11 mouse cellular contexts compared by ENCODE assay signal in the genomic region with DNA sequence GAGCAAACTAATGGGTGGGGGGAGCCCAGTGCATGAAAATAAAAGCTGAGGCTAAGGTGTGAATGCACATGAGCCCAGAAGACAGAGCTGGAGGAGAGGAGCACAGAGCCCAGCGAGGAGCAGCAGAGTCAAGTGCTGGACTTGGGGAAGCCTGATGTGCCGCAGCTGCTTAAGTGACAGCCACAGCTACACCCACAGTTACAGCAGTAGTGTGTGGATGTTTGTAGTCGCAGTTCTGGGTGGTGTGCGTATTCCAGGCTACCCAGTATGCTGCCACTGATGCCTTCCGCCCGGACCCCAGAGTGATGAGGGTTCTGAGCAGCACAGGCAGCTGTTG.
DNase-seq lines count a peak whose midpoint lies in the region; ATAC-seq and TF ChIP-seq lines count a peak whose summit lies in the region.
"Had no signal": no experiment of that assay in that cellular context is flagged by ENCODE, and none has a peak within 500 bp of the region (broad histone marks: within the 10 kb centered on the region; RNA-seq: fewer than 3 reads in every experiment).

No protein-coding gene starts in this region.

- ATAC-seq in kidney, embryonic 14.5 days (ENCODE audit: low FRiP score, low TSS enrichment): no peak
- ATAC-seq in embryonic facial prominence, embryonic 15.5 days (ENCODE audit: insufficient number of reproducible peaks, low FRiP score, low TSS enrichment, low read depth): no peak
- no peak for ATAC-seq in limb, embryonic 14.5 days (ENCODE audit: low FRiP score, low read depth)
- ATAC-seq: forebrain, embryonic 14.5 days had no signal

- H3K4me2 ChIP-seq in kidney, embryonic 14.5 days (replicated peaks; ENCODE audit: low read depth, low read length): no peak overlapping the region
- H3K4me2 ChIP-seq in embryonic facial prominence, embryonic 15.5 days (replicated peaks): no peak overlapping the region
- H3K4me2 ChIP-seq in limb, embryonic 14.5 days (replicated peaks; ENCODE audit: low read depth, low read length, severe bottlenecking): no peak overlapping the region

- WGBS in kidney, embryonic 14.5 days: 56% methylated on average over 6 of the region's 6 CpGs
- WGBS in embryonic facial prominence, embryonic 15.5 days: 69% methylated on average over 6 of the region's 6 CpGs
- 63% methylated on average over 6 of the region's 6 CpGs for WGBS in limb, embryonic 14.5 days

- DNase-seq in kidney, adult 8-10 months: no peak
- DNase-seq in ES-CJ7 (ENCODE audit: low read depth, low spot score): peak; percentile 47
- no peak for DNase-seq in limb, embryonic 14.5 days (ENCODE audit: low spot score)
- no peak for DNase-seq in ovary, postnatal 14 days (ENCODE audit: low spot score)
- DNase-seq in layer of hippocampus, postnatal 10 days (ENCODE audit: low spot score in 2 of 2): no peak
- no peak for DNase-seq in spleen, postnatal 4 days (ENCODE audit: low spot score in 2 of 2)
- DNase-seq: layer of hippocampus, adult 9-11 months; right cerebral cortex, postnatal 4 days had no signal

- no peaks in the 10 kb centered on the region for H3K36me3 ChIP-seq in kidney, embryonic 14.5 days (ENCODE audit: control insufficient read depth, insufficient read depth, low read length)
- no peaks in the 10 kb centered on the region for H3K36me3 ChIP-seq in embryonic facial prominence, embryonic 15.5 days
- H3K36me3 ChIP-seq in limb, embryonic 14.5 days (ENCODE audit: control insufficient read depth, insufficient read depth, low read length): no peaks in the 10 kb centered on the region

- H3K4me1 ChIP-seq in kidney, embryonic 14.5 days (ENCODE audit: control insufficient read depth, insufficient read depth, low read length): peaks cover 17% of the 10 kb centered on the region
- H3K4me1 ChIP-seq in embryonic facial prominence, embryonic 15.5 days: peaks cover 30% of the 10 kb centered on the region
- H3K4me1 ChIP-seq in limb, embryonic 14.5 days (ENCODE audit: control insufficient read depth, insufficient read depth, low read length): peaks cover 14% of the 10 kb centered on the region

- H3K27me3 ChIP-seq in kidney, embryonic 14.5 days (ENCODE audit: control insufficient read depth, insufficient read depth, low read length): no peaks in the 10 kb centered on the region
- H3K27me3 ChIP-seq in embryonic facial prominence, embryonic 15.5 days: no peaks in the 10 kb centered on the region
- H3K27me3 ChIP-seq in limb, embryonic 14.5 days (ENCODE audit: control insufficient read depth, insufficient read depth, low read length): no peaks in the 10 kb centered on the region

- H3K9me3 ChIP-seq in kidney, embryonic 14.5 days (ENCODE audit: control insufficient read depth, low read length): no peaks in the 10 kb centered on the region
- no peaks in the 10 kb centered on the region for H3K9me3 ChIP-seq in embryonic facial prominence, embryonic 15.5 days (replicated peaks)
- no peaks in the 10 kb centered on the region for H3K9me3 ChIP-seq in limb, embryonic 14.5 days (ENCODE audit: control insufficient read depth, low read length)

- H3K4me3 ChIP-seq in kidney, embryonic 14.5 days (ENCODE audit: low read length): no peak overlapping the region
- H3K4me3 ChIP-seq in embryonic facial prominence, embryonic 15.5 days (replicated peaks): no peak overlapping the region
- no peak overlapping the region for H3K4me3 ChIP-seq in limb, embryonic 14.5 days (replicated peaks; ENCODE audit: low read length)

- peak overlapping the region; percentile 67; the same call in 1 of the 2 replicates for H3K27ac ChIP-seq in kidney, embryonic 14.5 days (ENCODE audit: low read depth, low read length)
- peak overlapping the region; percentile 63 for H3K27ac ChIP-seq in embryonic facial prominence, embryonic 15.5 days (replicated peaks)
- H3K27ac ChIP-seq in limb, embryonic 14.5 days (replicated peaks; ENCODE audit: low read depth, low read length): peak overlapping the region; percentile 59; the same call in 1 of the 2 replicates

- TF ChIP-seq POLR2A in limb, embryonic 14.5 days (IDR thresholded peaks at IDR 0.05; ENCODE audit: borderline replicate concordance, extremely low read depth, insufficient read depth, insufficient read length): no peak

- H3K9ac ChIP-seq in kidney, embryonic 14.5 days (ENCODE audit: low read depth, low read length): no peak overlapping the region
- no peak overlapping the region for H3K9ac ChIP-seq in embryonic facial prominence, embryonic 15.5 days
- no peak overlapping the region for H3K9ac ChIP-seq in limb, embryonic 14.5 days (ENCODE audit: low read depth, low read length, severe bottlenecking)
